19 mouse cellular contexts compared by ENCODE assay signal in genomic region chr10:64320332-64320731, GRCm38 (mm10).
DNase-seq lines count a peak whose midpoint lies in the region; ATAC-seq lines count a peak whose summit lies in the region.
"Had no signal": no experiment of that assay in that cellular context is flagged by ENCODE, and none has a peak within 500 bp of the region (broad histone marks: within the 10 kb centered on the region; RNA-seq: fewer than 3 reads in every experiment).

No protein-coding gene starts in this region.

- no peak for ATAC-seq in megakaryocyte-erythroid progenitor cell, adult 5-6 weeks (replicated peaks; ENCODE audit: low FRiP score, low TSS enrichment, poor library complexity, severe bottlenecking)
- ATAC-seq: activated CD4-positive, CD25-positive, alpha-beta regulatory T cell, adult 4 months; forebrain, embryonic 15.5 days; hindbrain, postnatal 0 days; intestine, postnatal 0 days; liver, embryonic 12.5 days had no signal

- DNase-seq in frontal cortex, adult 2 months (ENCODE audit: extremely low spot score in 1 of 2, low spot score in 1 of 2): peak; percentile 7 to 58
- DNase-seq in frontal cortex, postnatal 14 days (ENCODE audit: low spot score in 2 of 2): no peak
- peak; percentile 44 for DNase-seq in layer of hippocampus, adult 11-12 months (ENCODE audit: low spot score)
- DNase-seq in layer of hippocampus, postnatal 10 days (ENCODE audit: low spot score in 2 of 2): peak; percentile 6 to 13
- peak; percentile 18 to 42 for DNase-seq in right cerebral cortex, postnatal 10 days (ENCODE audit: low spot score in 2 of 2)
- DNase-seq in lung, postnatal 36 days: no peak
- no peak for DNase-seq in ovary, postnatal 10 days (ENCODE audit: low spot score)
- DNase-seq: adrenal gland, postnatal 10 days; cerebellum, postnatal 10 days; gastrocnemius, postnatal 25 days; lung, adult 2 months; lung, postnatal 4 days; thymus, adult 2 months had no signal

Comparison
In these comparisons a context has a peak if more than half of its experiments do, and no peak if none do; other contexts are left out.
1. DNase-seq: peak in frontal cortex, adult 2 months (2 of 2), layer of hippocampus, adult 11-12 months (single experiment), layer of hippocampus, postnatal 10 days (2 of 2) and right cerebral cortex, postnatal 10 days (2 of 2); none in frontal cortex, postnatal 14 days (0 of 2), lung, postnatal 36 days (single experiment) and ovary, postnatal 10 days (single experiment).